Mouse (Mus musculus): Measurements from ENCODE around the gene Tex10. TPM values are rescaled to one million over a fixed set of nuclear protein-coding genes. Genes with fewer than 3 reads are reported as not detected.

Gene Tex10
- 17.4 and 26.5 TPM in 2 replicates for polyA plus RNA-seq (2012)

- TF ChIP-seq GATA1 (IDR thresholded peaks at IDR 0.05; ENCODE audit: low read length): no peak
Observed at GRCm38 (mm10) chr4:48472792-48473650, at the start of gene Tex10. Gene Tex10, minus strand, starts transcription at chr4:48473459.

GRCm38 (mm10) chr4:48510861-48511260 is 37.6 kb upstream of the Tex10 start:
- no peak for TF ChIP-seq GATA1 (IDR thresholded peaks at IDR 0.05; ENCODE audit: low read length)

GRCm38 (mm10) chr4:48492510-48492909 is 19.3 kb upstream of the Tex10 start:
- TF ChIP-seq GATA1 (IDR thresholded peaks at IDR 0.05; ENCODE audit: low read length): no peak

GRCm38 (mm10) chr4:48491290-48491743 is 18.1 kb upstream of the Tex10 start:
- TF ChIP-seq GATA1 (IDR thresholded peaks at IDR 0.05; ENCODE audit: low read length): no peak

- TF ChIP-seq GATA1 (IDR thresholded peaks at IDR 0.05; ENCODE audit: low read length): no peak
Observed at GRCm38 (mm10) chr4:48488916-48489315, 15.7 kb upstream of the Tex10 start.

GRCm38 (mm10) chr4:48481287-48481686 is 8.0 kb upstream of the Tex10 start:
- TF ChIP-seq GATA1 (IDR thresholded peaks at IDR 0.05; ENCODE audit: low read length): no peak

- no peak for TF ChIP-seq GATA1 (IDR thresholded peaks at IDR 0.05; ENCODE audit: low read length)
Observed at GRCm38 (mm10) chr4:48473651-48474011, 372 bp upstream of the Tex10 start.

GRCm38 (mm10) chr4:48472052-48472791 is 1.0 kb downstream of the Tex10 start:
- no peak for TF ChIP-seq GATA1 (IDR thresholded peaks at IDR 0.05; ENCODE audit: low read length)

- TF ChIP-seq GATA1 (IDR thresholded peaks at IDR 0.05; ENCODE audit: low read length): no peak
Observed at GRCm38 (mm10) chr4:48470977-48471376, 2.3 kb downstream of the Tex10 start.

GRCm38 (mm10) chr4:48461060-48461459 is 12.2 kb downstream of the Tex10 start:
- TF ChIP-seq GATA1 (IDR thresholded peaks at IDR 0.05; ENCODE audit: low read length): no peak

- TF ChIP-seq GATA1 (IDR thresholded peaks at IDR 0.05; ENCODE audit: low read length): no peak
Observed at GRCm38 (mm10) chr4:48458436-48458835, 14.8 kb downstream of the Tex10 start.

- no peak for TF ChIP-seq GATA1 (IDR thresholded peaks at IDR 0.05; ENCODE audit: low read length)
Observed at GRCm38 (mm10) chr4:48454106-48454773, 19.0 kb downstream of the Tex10 start.

- no peak for TF ChIP-seq GATA1 (IDR thresholded peaks at IDR 0.05; ENCODE audit: low read length)
Observed at GRCm38 (mm10) chr4:48428054-48428453, 45.2 kb downstream of the Tex10 start.

- no peak for TF ChIP-seq GATA1 (IDR thresholded peaks at IDR 0.05; ENCODE audit: low read length)
Observed at GRCm38 (mm10) chr4:48427413-48427812, 45.8 kb downstream of the Tex10 start.

GRCm38 (mm10) chr4:48423738-48424137 is 49.5 kb downstream of the Tex10 start:
- TF ChIP-seq GATA1 (IDR thresholded peaks at IDR 0.05; ENCODE audit: low read length): no peak

- TF ChIP-seq GATA1 (IDR thresholded peaks at IDR 0.05; ENCODE audit: low read length): no peak
Observed at GRCm38 (mm10) chr4:48422633-48423032, 50.6 kb downstream of the Tex10 start.
